Mouse (Mus musculus): Measurements from ENCODE around the gene Zmat5. TPM values are rescaled to one million over a fixed set of nuclear protein-coding genes. Genes with fewer than 3 reads are reported as not detected.

The Zmat5 gene
- total RNA-seq, 1 experiment: 32.3 TPM

- in situ Hi-C loops (cut with MboI; ENCODE audit: low sequenced_read_pairs in 2 of 2, unreplicated experiment in 2 of 2): no loop called here
- 0 out of 2 replicates have a peak, but pooled peaks cover 2% of the 10 kb centered on the region for H3K36me3 ChIP-seq (ENCODE audit: control insufficient read depth, insufficient read depth, low read length, poor library complexity, severe bottlenecking)
- peaks cover 0 to 24% of the 10 kb centered on the region in 2 experiments; a peak in 2 of 4 replicates for H3K4me1 ChIP-seq (ENCODE audit: control insufficient read depth in 2 of 2, insufficient read depth in 2 of 2, low read length in 2 of 2, poor library complexity in 1 of 2)
- H3K9ac ChIP-seq (ENCODE audit: insufficient read depth, low read depth, low read length, poor library complexity, severe bottlenecking): no peak overlapping the region
- no peak overlapping the region for H3K27ac ChIP-seq (ENCODE audit: insufficient read depth, low read depth, low read length, poor library complexity, severe bottlenecking)
- no peaks in the 10 kb centered on the region for H3K9me3 ChIP-seq (ENCODE audit: control insufficient read depth, insufficient read depth, low read depth, low read length)
- TF ChIP-seq CHD2 (IDR thresholded peaks at IDR 0.05; ENCODE audit: low read depth, low read length): no peak
- H3K4me3 ChIP-seq (ENCODE audit: insufficient read depth in 1 of 2, low read depth in 1 of 2, low read length in 2 of 2, poor library complexity in 1 of 2, severe bottlenecking in 1 of 2): no peak overlapping the region
- no peak for DNase-seq (ENCODE audit: low read depth, low spot score)
These were observed 60.0 kb downstream of the Zmat5 start for GRCm38 (mm10) chr11:4764476-4764875.

- Histone ChIP-seq H3K27ac (ENCODE audit: insufficient read depth, low read depth, low read length, poor library complexity, severe bottlenecking) (no peak overlapping the region), H3K4me1 (ENCODE audit: control insufficient read depth in 2 of 2, insufficient read depth in 2 of 2, low read length in 2 of 2, poor library complexity in 1 of 2) (peaks cover 0 to 16% of the 10 kb centered on the region in 2 experiments; a peak in 2 of 4 replicates), H3K4me3 (ENCODE audit: insufficient read depth in 1 of 2, low read depth in 1 of 2, low read length in 2 of 2, poor library complexity in 1 of 2, severe bottlenecking in 1 of 2) (no peak overlapping the region), H3K9ac (ENCODE audit: insufficient read depth, low read depth, low read length, poor library complexity, severe bottlenecking) (no peak overlapping the region), H3K36me3 (ENCODE audit: control insufficient read depth, insufficient read depth, low read length, poor library complexity, severe bottlenecking) (peaks cover 9% of the 10 kb centered on the region; the same call in 1 of the 2 replicates), H3K9me3 (ENCODE audit: control insufficient read depth, insufficient read depth, low read depth, low read length) (no peaks in the 10 kb centered on the region)
- no peak for DNase-seq (ENCODE audit: low read depth, low spot score)
- in situ Hi-C loops (cut with MboI; ENCODE audit: low sequenced_read_pairs in 2 of 2, unreplicated experiment in 2 of 2): no loop called here
- TF ChIP-seq ZC3H11A (IDR thresholded peaks at IDR 0.05; ENCODE audit: borderline replicate concordance, low read depth, low read length) (no peak), CHD2 (IDR thresholded peaks at IDR 0.05; ENCODE audit: low read depth, low read length) (no peak), HCFC1 (IDR thresholded peaks at IDR 0.05; ENCODE audit: borderline replicate concordance, insufficient read depth, low read length) (no peak), MAFK (IDR thresholded peaks at IDR 0.05; ENCODE audit: insufficient read depth, low read depth, low read length) (no peak), ZNF384 (IDR thresholded peaks at IDR 0.05; ENCODE audit: low read depth, low read length) (no peak)
These were observed 63.9 kb downstream of the Zmat5 start for GRCm38 (mm10) chr11:4768399-4768798.

- TF ChIP-seq MAFK (IDR thresholded peaks at IDR 0.05; ENCODE audit: insufficient read depth, low read depth, low read length) (no peak), ZNF384 (IDR thresholded peaks at IDR 0.05; ENCODE audit: low read depth, low read length) (no peak), CHD2 (IDR thresholded peaks at IDR 0.05; ENCODE audit: low read depth, low read length) (no peak), HCFC1 (IDR thresholded peaks at IDR 0.05; ENCODE audit: borderline replicate concordance, insufficient read depth, low read length) (no peak), ZC3H11A (IDR thresholded peaks at IDR 0.05; ENCODE audit: borderline replicate concordance, low read depth, low read length) (no peak)
- in situ Hi-C loops (cut with MboI; ENCODE audit: low sequenced_read_pairs in 2 of 2, unreplicated experiment in 2 of 2): no loop called here
These were observed 64.8 kb downstream of the Zmat5 start for GRCm38 (mm10) chr11:4769293-4769692.

GRCm38 (mm10) chr11:4769881-4770280 is 65.4 kb downstream of the Zmat5 start:
- peaks cover 9% of the 10 kb centered on the region; the same call in 1 of the 2 replicates for H3K36me3 ChIP-seq (ENCODE audit: control insufficient read depth, insufficient read depth, low read length, poor library complexity, severe bottlenecking)
- H3K4me3 ChIP-seq (ENCODE audit: insufficient read depth in 1 of 2, low read depth in 1 of 2, low read length in 2 of 2, poor library complexity in 1 of 2, severe bottlenecking in 1 of 2): no peak overlapping the region
- H3K27ac ChIP-seq (ENCODE audit: insufficient read depth, low read depth, low read length, poor library complexity, severe bottlenecking): no peak overlapping the region
- DNase-seq (ENCODE audit: low read depth, low spot score): no peak
- H3K9me3 ChIP-seq (ENCODE audit: control insufficient read depth, insufficient read depth, low read depth, low read length): no peaks in the 10 kb centered on the region
- no peak for TF ChIP-seq HCFC1 (IDR thresholded peaks at IDR 0.05; ENCODE audit: borderline replicate concordance, insufficient read depth, low read length)
- no peak for TF ChIP-seq ZNF384 (IDR thresholded peaks at IDR 0.05; ENCODE audit: low read depth, low read length)
- TF ChIP-seq CHD2 (IDR thresholded peaks at IDR 0.05; ENCODE audit: low read depth, low read length): no peak
- no peak for TF ChIP-seq MAFK (IDR thresholded peaks at IDR 0.05; ENCODE audit: insufficient read depth, low read depth, low read length)
- no peak for TF ChIP-seq ZC3H11A (IDR thresholded peaks at IDR 0.05; ENCODE audit: borderline replicate concordance, low read depth, low read length)
- H3K4me1 ChIP-seq (ENCODE audit: control insufficient read depth in 2 of 2, insufficient read depth in 2 of 2, low read length in 2 of 2, poor library complexity in 1 of 2): peaks cover 0 to 9% of the 10 kb centered on the region in 2 experiments; a peak in 1 of 4 replicates
- H3K9ac ChIP-seq (ENCODE audit: insufficient read depth, low read depth, low read length, poor library complexity, severe bottlenecking): no peak overlapping the region
- in situ Hi-C loops (cut with MboI; ENCODE audit: low sequenced_read_pairs in 2 of 2, unreplicated experiment in 2 of 2): no loop called here

More at GRCm38 (mm10) chr11:4769293-4769692, 64.8 kb downstream of the Zmat5 start:
- H3K27ac ChIP-seq (ENCODE audit: insufficient read depth, low read depth, low read length, poor library complexity, severe bottlenecking): no peak overlapping the region
- no peak overlapping the region for H3K9ac ChIP-seq (ENCODE audit: insufficient read depth, low read depth, low read length, poor library complexity, severe bottlenecking)
- DNase-seq (ENCODE audit: low read depth, low spot score): no peak
- peaks cover 9% of the 10 kb centered on the region; the same call in 1 of the 2 replicates for H3K36me3 ChIP-seq (ENCODE audit: control insufficient read depth, insufficient read depth, low read length, poor library complexity, severe bottlenecking)
- peaks cover 0 to 12% of the 10 kb centered on the region in 2 experiments; a peak in 2 of 4 replicates for H3K4me1 ChIP-seq (ENCODE audit: control insufficient read depth in 2 of 2, insufficient read depth in 2 of 2, low read length in 2 of 2, poor library complexity in 1 of 2)
- H3K4me3 ChIP-seq (ENCODE audit: insufficient read depth in 1 of 2, low read depth in 1 of 2, low read length in 2 of 2, poor library complexity in 1 of 2, severe bottlenecking in 1 of 2): no peak overlapping the region
- H3K9me3 ChIP-seq (ENCODE audit: control insufficient read depth, insufficient read depth, low read depth, low read length): no peaks in the 10 kb centered on the region

- H3K9ac ChIP-seq (ENCODE audit: insufficient read depth, low read depth, low read length, poor library complexity, severe bottlenecking): no peak overlapping the region
- DNase-seq (ENCODE audit: low read depth, low spot score): no peak
- H3K27ac ChIP-seq (ENCODE audit: insufficient read depth, low read depth, low read length, poor library complexity, severe bottlenecking): no peak overlapping the region; the same call in 1 of the 2 replicates
- H3K36me3 ChIP-seq (ENCODE audit: control insufficient read depth, insufficient read depth, low read length, poor library complexity, severe bottlenecking): peaks cover 14% of the 10 kb centered on the region
- no peak overlapping the region for H3K4me3 ChIP-seq (ENCODE audit: insufficient read depth in 1 of 2, low read depth in 1 of 2, low read length in 2 of 2, poor library complexity in 1 of 2, severe bottlenecking in 1 of 2)
- in situ Hi-C loops (cut with MboI; ENCODE audit: low sequenced_read_pairs in 2 of 2, unreplicated experiment in 2 of 2): no loop called here
- no peaks in the 10 kb centered on the region for H3K9me3 ChIP-seq (ENCODE audit: control insufficient read depth, insufficient read depth, low read depth, low read length)
- TF ChIP-seq HCFC1 (IDR thresholded peaks at IDR 0.05; ENCODE audit: borderline replicate concordance, insufficient read depth, low read length) (no peak), CHD2 (IDR thresholded peaks at IDR 0.05; ENCODE audit: low read depth, low read length) (no peak), ZC3H11A (IDR thresholded peaks at IDR 0.05; ENCODE audit: borderline replicate concordance, low read depth, low read length) (no peak), ZNF384 (IDR thresholded peaks at IDR 0.05; ENCODE audit: low read depth, low read length) (no peak), MAFK (IDR thresholded peaks at IDR 0.05; ENCODE audit: insufficient read depth, low read depth, low read length) (no peak)
- peaks cover 0 to 6% of the 10 kb centered on the region in 2 experiments; a peak in 1 of 4 replicates for H3K4me1 ChIP-seq (ENCODE audit: control insufficient read depth in 2 of 2, insufficient read depth in 2 of 2, low read length in 2 of 2, poor library complexity in 1 of 2)
These were observed 67.3 kb downstream of the Zmat5 start for GRCm38 (mm10) chr11:4771756-4772155.
